ENCODE assay signal across 8 mouse cellular contexts in genomic region chr3:90247960-90248745, GRCm38 (mm10). TPM values are rescaled to one million over a fixed set of nuclear protein-coding genes. Genes with fewer than 3 reads are reported as not detected.
DNase-seq lines count a peak whose midpoint lies in the region; ATAC-seq and TF ChIP-seq lines count a peak whose summit lies in the region.

Slc39a1 (plus strand) TSS chr3:90248172.

- peak within 1 kb of the TSS; percentile 68 for H3K4me2 ChIP-seq in hindbrain, embryonic 14.5 days (replicated peaks)

- H3K9me3 ChIP-seq in hindbrain, embryonic 14.5 days (ENCODE audit: control insufficient read depth, low read length): no peaks in the 10 kb centered on the region

- CTCF ChIA-PET in Patski (lab: Charles Lee): interaction anchor here (0.6 to 2.5 kb wide), 8 partner anchors 10 to 33 kb away, joined by 3 to 7 read pairs (median 4); partner anchors contain the start of gene Jtb

- peaks cover 20% of the 10 kb centered on the region for H3K36me3 ChIP-seq in hindbrain, embryonic 14.5 days (replicated peaks; ENCODE audit: control insufficient read depth, insufficient read depth)

- peak within 1 kb of the TSS; percentile 57 for H3K4me3 ChIP-seq in hindbrain, embryonic 14.5 days (replicated peaks; ENCODE audit: low read length)

- DNase-seq in Patski (ENCODE audit: low read depth, low spot score): peak; percentile 95
- DNase-seq in cerebellum, postnatal 14 days: peak; percentile 93 to 95
- DNase-seq in frontal cortex, postnatal 25 days (ENCODE audit: low spot score in 2 of 2): peak; percentile 78 to 83
- DNase-seq in hindbrain, embryonic 14.5 days (ENCODE audit: low spot score): peak; percentile 95
- peak; percentile 90 to 91 for DNase-seq in layer of hippocampus, postnatal 36 days
- DNase-seq in lung, postnatal 36 days: peak; percentile 99
- DNase-seq in retina, postnatal 7 days (ENCODE audit: low read depth, low spot score): peak; percentile 89
- DNase-seq in urinary bladder, adult 2 months (ENCODE audit: low spot score): peak; percentile 79

- WGBS in hindbrain, embryonic 14.5 days: 0% methylated on average over 40 of the region's 44 CpGs

- peak within 1 kb of the TSS; percentile 73 for H3K9ac ChIP-seq in hindbrain, embryonic 14.5 days

- POLR2A ChIA-PET in Patski (lab: Charles Lee): interaction anchor here (0.6 to 3.4 kb wide), 11 partner anchors 9 to 92 kb away, joined by 3 to 18 read pairs (median 4); partner anchors contain the start of genes Dennd4b, Jtb, Rab13 and Rps27

- no peak for TF ChIP-seq CTCF in Patski (IDR thresholded peaks at IDR 0.05)

- in situ Hi-C loops in Patski (cut with MboI; ENCODE audit: low pct_unique_long_range_greater_than_20kb): no loop called here

- H3K27ac ChIP-seq in hindbrain, embryonic 14.5 days: peak within 1 kb of the TSS; percentile 83

- peaks cover 16% of the 10 kb centered on the region for H3K4me1 ChIP-seq in hindbrain, embryonic 14.5 days (replicated peaks; ENCODE audit: control insufficient read depth, insufficient read depth, low read length)

- H3K27me3 ChIP-seq in Patski: no peaks in the 10 kb centered on the region
- no peaks in the 10 kb centered on the region for H3K27me3 ChIP-seq in hindbrain, embryonic 14.5 days (ENCODE audit: control insufficient read depth, insufficient read depth, low read length)

- peak; percentile 91 for ATAC-seq in Patski
- peak; percentile 94 for ATAC-seq in hindbrain, embryonic 14.5 days (ENCODE audit: low FRiP score)

RNA-seq across cellular contexts. Expression of gene Slc39a1, which starts in this region (rescaled TPM):
- 243 TPM for polyA plus RNA-seq in Patski (2021)
- polyA plus RNA-seq in hindbrain, embryonic 14.5 days (2014; fragmentation: Nextera tagmentation; extraction: Ambion mirVana): 42.9 and 48.0 TPM in 2 replicates
- total RNA-seq in layer of hippocampus, postnatal 36 days (2021): 10 to 100 TPM; 44.9 to 47.2 TPM
- 55.0 and 79.5 TPM in 2 replicates for polyA plus RNA-seq in urinary bladder, adult 2 months (2012; rRNA removed)

Comparison
In these comparisons a context has a peak if more than half of its experiments do, and no peak if none do; other contexts are left out.
1. Peak in every context shown above with its lines: DNase-seq, ATAC-seq, H3K4me3 ChIP-seq and H3K27ac ChIP-seq.